ENCODE assay signal across 28 mouse cellular contexts in the genomic region with DNA sequence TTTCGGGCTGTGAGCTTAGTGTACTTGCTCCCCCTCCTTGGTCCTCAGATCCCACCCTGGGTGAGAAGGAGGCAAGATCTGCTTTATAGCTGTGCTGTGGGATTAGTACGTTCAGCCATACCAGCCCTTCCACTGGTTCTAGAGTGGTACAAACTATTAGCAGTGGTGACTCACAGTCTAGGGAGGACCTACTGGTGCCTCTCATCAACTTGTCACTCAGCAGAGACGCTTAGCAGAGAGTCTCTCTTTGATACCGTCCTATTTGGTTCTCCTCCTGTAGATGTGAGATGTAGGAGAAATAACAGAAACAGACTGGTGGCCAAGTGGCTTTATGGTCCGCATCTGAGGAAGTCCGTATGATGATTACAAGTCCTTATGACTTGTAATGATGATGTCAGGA. TPM values are rescaled to one million over a fixed set of nuclear protein-coding genes. Genes with fewer than 3 reads are reported as not detected.
A peak's percentile ranks its signal among the peaks of the same experiment; 100 is the strongest.
DNase-seq lines count a peak whose midpoint lies in the region; ATAC-seq lines count a peak whose summit lies in the region.
"Had no signal": no experiment of that assay in that cellular context is flagged by ENCODE, and none has a peak within 500 bp of the region (broad histone marks: within the 10 kb centered on the region; RNA-seq: fewer than 3 reads in every experiment).

No protein-coding gene starts in this region.

- no peak overlapping the region for H3K4me2 ChIP-seq in intestine, embryonic 14.5 days (ENCODE audit: low read length)
- H3K4me2 ChIP-seq in intestine, embryonic 15.5 days (replicated peaks): no peak overlapping the region
- no peak overlapping the region for H3K4me2 ChIP-seq in midbrain, embryonic 14.5 days (ENCODE audit: low read length)
- H3K4me2 ChIP-seq: embryonic facial prominence, embryonic 13.5 days; embryonic facial prominence, embryonic 15.5 days; forebrain, embryonic 13.5 days had no signal

- no peak overlapping the region for H3K9ac ChIP-seq in intestine, embryonic 14.5 days (ENCODE audit: low read length)
- no peak overlapping the region for H3K9ac ChIP-seq in intestine, embryonic 15.5 days
- no peak overlapping the region for H3K9ac ChIP-seq in midbrain, embryonic 14.5 days (replicated peaks; ENCODE audit: low read length)
- H3K9ac ChIP-seq: embryonic facial prominence, embryonic 13.5 days; embryonic facial prominence, embryonic 15.5 days; forebrain, embryonic 13.5 days had no signal

- WGBS in intestine, embryonic 14.5 days: 83% methylated on average over 6 of the region's 6 CpGs
- 87% methylated on average over 6 of the region's 6 CpGs for WGBS in intestine, embryonic 15.5 days
- WGBS in midbrain, embryonic 14.5 days: 92% methylated on average over 6 of the region's 6 CpGs

- H3K36me3 ChIP-seq in intestine, embryonic 14.5 days (ENCODE audit: control insufficient read depth, insufficient read depth, low read length): no peaks in the 10 kb centered on the region
- H3K36me3 ChIP-seq in intestine, embryonic 15.5 days: no peaks in the 10 kb centered on the region
- no peaks in the 10 kb centered on the region for H3K36me3 ChIP-seq in midbrain, embryonic 14.5 days (ENCODE audit: control insufficient read depth, insufficient read depth, low read length)
- H3K36me3 ChIP-seq: embryonic facial prominence, embryonic 13.5 days; embryonic facial prominence, embryonic 15.5 days; forebrain, embryonic 10.5 days had no signal

- H3K27me3 ChIP-seq in intestine, embryonic 14.5 days (replicated peaks; ENCODE audit: control insufficient read depth, insufficient read depth, low read length): no peaks in the 10 kb centered on the region
- H3K27me3 ChIP-seq in intestine, embryonic 15.5 days (replicated peaks): no peaks in the 10 kb centered on the region
- no peaks in the 10 kb centered on the region for H3K27me3 ChIP-seq in midbrain, embryonic 14.5 days (ENCODE audit: control insufficient read depth, insufficient read depth, low read length)
- H3K27me3 ChIP-seq: embryonic facial prominence, embryonic 13.5 days; embryonic facial prominence, embryonic 15.5 days; forebrain, embryonic 13.5 days had no signal

- no peak overlapping the region for H3K27ac ChIP-seq in intestine, embryonic 14.5 days (ENCODE audit: low read depth)
- H3K27ac ChIP-seq in intestine, embryonic 15.5 days: no peak overlapping the region
- H3K27ac ChIP-seq in midbrain, embryonic 14.5 days (replicated peaks; ENCODE audit: low read depth, low read length): no peak overlapping the region
- H3K27ac ChIP-seq: embryonic facial prominence, embryonic 13.5 days; embryonic facial prominence, embryonic 15.5 days; forebrain, embryonic 10.5 days; forebrain, embryonic 13.5 days had no signal

- DNase-seq in heart, adult 11 months: peak; percentile 68
- no peak for DNase-seq in heart, adult 8-10 months (ENCODE audit: low spot score)
- peak; percentile 12 for DNase-seq in intestine, embryonic 14.5 days (ENCODE audit: low spot score)
- no peak for DNase-seq in midbrain, embryonic 14.5 days
- DNase-seq: adrenal gland, adult 2 months; adrenal gland, postnatal 10 days; adrenal gland, postnatal 25 days; cerebellum, adult 11 months; cerebellum, adult 18-20 months; cerebellum, adult 8-10 months; cerebellum, adult 9-11 months; cerebellum, postnatal 14 days; cerebellum, postnatal 36 days; embryo, embryonic 11 days had no signal

- no peaks in the 10 kb centered on the region for H3K9me3 ChIP-seq in intestine, embryonic 14.5 days (ENCODE audit: control insufficient read depth, low read length)
- H3K9me3 ChIP-seq in intestine, embryonic 15.5 days: no peaks in the 10 kb centered on the region
- H3K9me3 ChIP-seq in midbrain, embryonic 14.5 days (ENCODE audit: control insufficient read depth, low read length): no peaks in the 10 kb centered on the region
- H3K9me3 ChIP-seq: embryonic facial prominence, embryonic 13.5 days; embryonic facial prominence, embryonic 15.5 days; forebrain, embryonic 10.5 days had no signal

- peaks cover 5% of the 10 kb centered on the region; the same call in 1 of the 2 replicates for H3K4me1 ChIP-seq in intestine, embryonic 14.5 days (replicated peaks; ENCODE audit: control insufficient read depth, insufficient read depth, low read length)
- 0 out of 2 replicates have a peak, but pooled peaks cover 3% of the 10 kb centered on the region for H3K4me1 ChIP-seq in intestine, embryonic 15.5 days (replicated peaks)
- no peaks in the 10 kb centered on the region for H3K4me1 ChIP-seq in midbrain, embryonic 14.5 days (ENCODE audit: control insufficient read depth, insufficient read depth, low read length)
- H3K4me1 ChIP-seq: forebrain, embryonic 13.5 days had no signal

- no peak overlapping the region for H3K4me3 ChIP-seq in intestine, embryonic 14.5 days (ENCODE audit: low read depth, low read length)
- H3K4me3 ChIP-seq in intestine, embryonic 15.5 days (replicated peaks): no peak overlapping the region
- no peak overlapping the region for H3K4me3 ChIP-seq in midbrain, embryonic 14.5 days (replicated peaks; ENCODE audit: low read depth, low read length)
- H3K4me3 ChIP-seq: embryonic facial prominence, embryonic 13.5 days; embryonic facial prominence, embryonic 15.5 days; erythroblast, embryonic 14.5 days; forebrain, embryonic 10.5 days; forebrain, embryonic 13.5 days had no signal

- no peak for ATAC-seq in intestine, embryonic 14.5 days (replicated peaks; ENCODE audit: low FRiP score, low TSS enrichment, low read depth)
- ATAC-seq in intestine, embryonic 15.5 days: no peak
- no peak for ATAC-seq in midbrain, embryonic 14.5 days (ENCODE audit: low FRiP score, low TSS enrichment)
- ATAC-seq: forebrain, embryonic 13.5 days; forebrain, embryonic 16.5 days had no signal

RNA-seq across cellular contexts. Expression of a gene that starts 57.7 kb away (rescaled TPM):
- total RNA-seq in heart, adult 8-10 months (2022): not detected
- not detected in 2 replicates for polyA plus RNA-seq in intestine, embryonic 14.5 days (2014; fragmentation: Nextera tagmentation; extraction: Ambion mirVana)
- polyA plus RNA-seq in intestine, embryonic 15.5 days (2015; fragmentation: Nextera tagmentation; extraction: Ambion mirVana): not detected in 2 replicates
- polyA plus RNA-seq in midbrain, embryonic 14.5 days (2014; fragmentation: Nextera tagmentation; extraction: Ambion mirVana): not detected in 2 replicates
- total RNA-seq: adrenal gland, adult 2 months; adrenal gland, postnatal 10 days; adrenal gland, postnatal 25 days; adrenal gland, postnatal 4 days; common myeloid progenitor, adult 5-6 weeks; ES-E14; MEL had no signal
- polyA plus RNA-seq: adrenal gland, adult 2 months; brain, embryonic 14.5 days; C2C12; embryonic facial prominence, embryonic 11.5 days; embryonic facial prominence, embryonic 13.5 days; embryonic facial prominence, embryonic 15.5 days; erythroblast, embryonic 14.5 days; forebrain, embryonic 10.5 days; forebrain, embryonic 13.5 days; forebrain, embryonic 16.5 days had no signal

Comparison
In these comparisons a context has a peak if more than half of its experiments do, and no peak if none do; other contexts are left out.
1. DNase-seq: peak in heart, adult 11 months (single experiment) and intestine, embryonic 14.5 days (single experiment); none in heart, adult 8-10 months (single experiment) and midbrain, embryonic 14.5 days (single experiment).